Mouse (Mus musculus): ENCODE results near the gene Cry2.

Cry2 gene

DNA sequence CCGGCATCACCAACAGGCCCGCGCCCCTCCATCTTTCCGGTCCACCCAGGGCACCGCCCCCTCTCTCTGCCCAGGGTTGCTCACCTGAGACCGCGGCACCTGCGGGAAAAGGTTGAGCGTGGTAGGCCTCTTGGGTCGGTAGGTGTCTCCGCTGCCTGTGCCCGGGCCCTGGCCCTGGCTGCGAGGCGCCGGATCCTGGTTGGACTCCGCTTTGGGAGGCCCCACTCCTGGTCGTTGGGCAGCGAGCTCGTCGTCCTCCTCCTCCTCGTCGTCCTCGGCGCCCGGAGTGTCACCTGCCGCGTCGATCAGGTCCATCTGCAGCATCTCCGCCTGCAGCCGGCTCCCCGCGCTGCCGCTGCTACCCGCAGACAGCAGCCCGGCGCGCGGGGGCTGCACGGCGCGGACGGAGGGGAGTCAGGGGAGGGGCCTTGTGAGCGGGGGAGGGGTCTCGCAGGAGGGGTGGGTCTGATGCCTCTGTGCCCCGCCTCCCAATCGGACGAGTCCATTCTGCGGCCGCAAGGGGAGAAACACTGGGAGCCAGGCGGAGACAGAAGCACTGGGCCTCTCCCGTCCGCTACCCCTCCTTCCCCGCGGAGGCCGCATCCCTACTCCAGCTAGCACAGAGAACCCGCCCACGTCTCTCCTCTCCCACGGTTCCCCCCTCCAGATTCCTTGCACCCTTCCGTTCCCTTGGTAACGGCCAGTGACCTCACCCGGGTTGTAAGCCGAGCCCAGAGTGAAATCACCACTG, 44.8 kb downstream of the Cry2 start:
- DNase-seq (ENCODE audit: low read depth, low spot score): peak; percentile 97

DNA sequence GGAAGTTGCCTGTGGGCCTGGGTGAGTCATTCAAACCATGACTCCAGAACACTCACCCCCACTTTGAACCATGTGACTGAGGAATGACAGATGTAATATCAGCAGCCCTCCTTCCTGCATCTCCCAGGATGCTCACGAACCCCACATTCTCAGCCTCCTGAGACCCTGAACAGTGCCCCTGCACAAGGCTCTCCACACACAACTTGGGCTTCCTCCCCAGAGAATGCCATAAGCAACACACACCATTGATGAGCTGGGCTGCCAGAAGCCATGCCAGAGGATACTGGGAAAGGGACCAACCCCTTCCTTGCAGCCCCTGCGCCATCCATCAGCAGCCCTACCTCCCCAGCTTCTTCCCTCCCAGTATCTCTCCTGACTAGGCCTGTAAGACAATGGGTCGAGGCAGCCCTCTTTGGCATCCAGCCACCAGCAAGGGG, 45.7 kb downstream of the Cry2 start:
- no peak for DNase-seq (ENCODE audit: low read depth, low spot score)

DNA sequence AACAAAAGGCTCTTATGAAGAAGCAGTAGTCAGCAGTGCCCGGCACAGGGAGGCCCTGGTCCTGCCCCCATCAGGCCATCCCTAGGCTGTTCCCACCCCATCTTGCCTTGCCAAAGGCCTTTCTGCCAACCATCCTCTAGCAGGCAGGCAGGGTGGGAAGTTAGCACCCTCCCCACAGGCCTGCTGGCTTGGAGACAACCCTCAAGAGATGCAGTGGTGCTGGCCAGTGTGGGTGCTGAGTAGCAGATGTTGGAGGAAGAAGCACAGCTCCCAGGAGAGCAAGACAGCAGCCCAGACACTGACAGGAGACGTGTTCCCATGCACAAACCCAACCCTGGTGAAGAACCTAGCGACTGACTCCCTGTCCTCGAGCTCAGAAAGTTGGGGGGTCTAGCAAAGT, 46.2 kb downstream of the Cry2 start:
- DNase-seq (ENCODE audit: low read depth, low spot score): peak; percentile 84

DNA sequence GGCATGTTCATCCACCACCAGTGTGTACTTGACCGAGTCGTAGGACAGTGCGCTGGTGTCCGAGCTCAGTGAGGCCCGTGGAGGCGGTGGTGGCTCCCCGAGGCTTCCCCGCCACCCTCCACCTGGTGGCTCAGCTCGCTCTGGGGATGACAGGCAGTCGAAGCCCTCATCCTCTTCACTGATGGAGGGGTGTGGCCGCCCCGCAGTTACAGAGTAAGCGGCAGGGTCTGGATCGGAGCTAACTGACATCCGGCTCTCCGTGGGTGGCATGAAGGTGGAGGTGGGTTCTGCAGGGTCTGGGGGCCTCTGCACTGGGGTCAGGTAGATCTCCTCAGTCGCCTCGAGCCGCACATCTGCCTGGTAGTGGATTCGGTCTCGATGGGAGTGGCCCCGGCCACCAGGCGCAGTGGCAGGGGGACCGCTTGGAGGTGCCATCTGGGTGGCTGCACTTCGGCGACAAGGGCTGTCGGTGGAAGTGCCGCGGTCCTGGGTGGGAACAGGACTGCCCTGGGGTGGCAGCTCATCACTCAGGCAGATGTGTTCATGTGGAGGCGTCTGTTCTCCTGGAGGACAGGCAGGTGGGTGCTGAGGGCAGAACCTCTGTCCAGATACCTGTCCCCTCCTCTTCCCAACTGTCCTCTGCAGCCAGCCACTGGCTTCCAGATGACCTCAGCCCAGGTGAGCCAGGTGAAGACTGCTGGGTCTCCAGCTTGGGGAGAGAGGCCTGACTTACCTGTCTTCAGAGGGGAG, 46.8 kb downstream of the Cry2 start:
- no peak for DNase-seq (ENCODE audit: low read depth, low spot score)

DNA sequence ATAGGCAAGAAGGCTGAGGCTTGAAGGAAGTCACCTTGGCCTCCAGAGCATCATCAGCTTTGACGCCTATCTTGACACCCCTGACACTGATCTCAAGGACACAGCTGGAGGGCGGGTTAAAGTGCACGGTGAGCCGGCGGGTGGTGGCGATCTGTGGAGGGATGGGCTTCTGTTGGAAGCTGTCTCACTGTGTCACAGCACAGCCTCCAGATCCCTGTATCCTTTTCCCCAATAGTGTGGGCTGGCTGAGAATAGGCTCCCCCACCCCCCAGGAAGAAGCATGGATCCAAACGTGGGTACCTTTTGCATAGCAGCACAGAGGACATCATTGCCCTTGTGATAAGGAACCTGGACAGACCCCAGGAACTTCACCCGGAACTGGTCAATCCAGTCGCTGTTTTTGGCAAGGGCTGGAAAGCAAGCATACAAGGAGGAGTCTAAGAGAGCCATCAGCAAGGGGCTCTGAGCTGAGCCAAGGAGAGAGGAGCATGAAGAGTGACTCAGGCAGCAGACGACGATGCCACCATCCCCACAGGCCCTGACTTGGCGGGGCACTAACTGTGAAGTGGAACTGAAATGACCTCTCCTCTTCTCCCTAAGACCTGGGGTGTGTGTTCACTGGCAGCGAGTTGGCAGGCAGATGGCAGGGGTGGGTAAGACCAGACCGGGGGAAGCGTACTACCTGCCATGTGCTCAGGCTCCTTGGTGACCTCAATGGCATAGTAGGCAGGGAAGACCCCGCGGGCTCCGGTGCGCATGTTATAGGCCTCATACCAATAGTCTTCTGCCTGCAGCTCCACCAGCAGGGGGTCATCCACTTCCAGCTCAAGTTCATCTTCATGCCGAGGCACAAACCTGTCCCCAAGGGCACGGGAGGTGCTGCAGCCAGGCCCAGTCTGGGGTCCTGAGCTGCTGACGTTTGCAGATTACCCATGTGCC, 48.5 kb downstream of the Cry2 start:
- DNase-seq (ENCODE audit: low read depth, low spot score): no peak

DNA sequence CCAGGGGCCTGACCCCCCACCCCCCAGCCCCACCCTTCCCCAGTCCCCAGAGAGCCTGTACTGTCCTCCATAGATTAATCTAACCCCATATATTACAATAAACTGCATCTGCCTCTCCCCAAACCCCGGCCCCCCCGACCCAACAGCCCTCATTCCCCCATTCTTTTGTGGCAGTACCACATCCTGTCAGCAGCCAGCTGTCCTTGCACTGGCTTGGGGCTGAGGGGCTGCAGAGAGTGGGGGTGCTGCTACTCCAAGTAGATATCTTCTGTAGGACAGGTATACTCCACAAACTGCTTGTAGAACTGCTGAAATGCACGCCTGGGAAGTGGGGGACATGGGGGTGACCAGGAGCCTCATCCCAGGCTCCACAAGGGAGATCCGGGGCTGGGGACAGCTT, 49.7 kb downstream of the Cry2 start:
- DNase-seq (ENCODE audit: low read depth, low spot score): no peak

DNA sequence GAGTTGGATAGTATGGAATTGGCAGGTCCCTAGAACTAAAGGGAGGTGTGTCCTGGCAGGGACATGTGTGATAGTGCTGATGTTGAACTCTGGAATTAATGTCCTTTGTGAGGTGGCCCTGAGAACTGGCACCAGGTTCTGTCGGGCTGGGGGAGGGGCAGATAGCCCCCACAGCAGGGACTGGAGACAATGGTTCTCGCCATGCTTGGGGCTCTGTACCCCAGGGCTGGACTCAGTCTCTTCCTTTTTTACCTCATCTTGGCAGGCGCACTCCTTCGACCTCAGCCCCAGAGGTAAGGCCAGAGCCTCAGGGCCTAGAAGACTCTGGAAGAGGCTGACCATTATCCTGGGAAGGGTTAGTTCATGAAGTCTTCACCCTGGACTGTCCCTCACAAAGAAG, 51.1 kb downstream of the Cry2 start:
- DNase-seq (ENCODE audit: low read depth, low spot score): no peak

DNA sequence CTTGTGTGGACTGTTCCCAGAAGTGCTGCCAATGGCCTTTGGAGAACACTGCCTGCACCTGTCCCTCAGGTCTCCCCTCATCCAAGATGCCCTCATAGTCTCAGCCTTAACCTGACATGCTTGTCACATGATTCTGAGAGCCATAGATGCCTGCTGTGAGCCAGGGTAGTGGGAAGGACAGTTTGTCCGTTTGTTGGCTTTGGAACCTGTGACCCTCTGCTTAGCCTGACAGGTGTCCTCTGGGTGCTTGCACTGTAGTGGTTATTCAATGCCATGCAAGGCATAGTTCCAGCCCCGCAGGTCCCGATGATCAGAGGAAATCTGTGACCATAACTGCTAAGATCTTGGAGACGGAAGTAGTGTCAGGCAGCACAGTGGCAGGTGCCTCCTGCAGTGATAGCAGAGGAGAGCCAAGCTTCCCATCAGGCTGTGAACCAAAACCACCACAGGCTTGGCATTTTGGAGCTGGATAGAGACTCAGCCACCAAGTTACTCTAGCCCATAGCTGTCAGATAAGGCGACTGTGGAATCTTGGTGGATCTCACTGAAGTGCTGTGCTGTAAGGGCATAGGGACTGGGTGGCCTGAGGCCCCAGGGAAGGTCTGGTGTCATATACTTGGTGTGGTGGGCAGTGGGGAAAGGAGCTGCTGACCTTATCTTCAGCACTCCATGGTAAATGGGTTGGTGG, 51.8 kb downstream of the Cry2 start, which contains the start of gene 1700029I15Rik:
TSS of gene 1700029I15Rik (plus strand) at position 638 of the 688 bp plus-strand sequence.
- DNase-seq (ENCODE audit: low read depth, low spot score): no peak

DNA sequence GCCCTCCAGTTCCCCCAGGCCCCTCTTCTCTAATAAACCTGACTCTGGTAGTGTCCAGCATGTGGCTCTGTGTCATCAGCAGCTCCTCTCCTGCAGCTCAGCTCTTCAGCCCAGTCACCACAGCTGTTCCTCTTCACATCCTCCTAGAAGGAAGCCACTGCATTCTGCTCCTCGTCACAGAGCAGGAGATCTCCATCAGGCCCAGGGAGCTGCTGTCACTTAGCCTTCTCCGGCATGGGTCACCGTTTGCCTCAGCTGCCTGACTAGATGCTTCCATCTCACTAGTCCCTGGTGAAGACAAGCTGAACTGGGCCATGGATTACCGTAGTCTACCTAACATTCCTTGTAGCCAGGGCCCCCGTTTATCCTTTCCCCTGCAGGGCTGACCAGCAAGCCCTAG, 52.7 kb downstream of the Cry2 start:
- no peak for DNase-seq (ENCODE audit: low read depth, low spot score)

DNA sequence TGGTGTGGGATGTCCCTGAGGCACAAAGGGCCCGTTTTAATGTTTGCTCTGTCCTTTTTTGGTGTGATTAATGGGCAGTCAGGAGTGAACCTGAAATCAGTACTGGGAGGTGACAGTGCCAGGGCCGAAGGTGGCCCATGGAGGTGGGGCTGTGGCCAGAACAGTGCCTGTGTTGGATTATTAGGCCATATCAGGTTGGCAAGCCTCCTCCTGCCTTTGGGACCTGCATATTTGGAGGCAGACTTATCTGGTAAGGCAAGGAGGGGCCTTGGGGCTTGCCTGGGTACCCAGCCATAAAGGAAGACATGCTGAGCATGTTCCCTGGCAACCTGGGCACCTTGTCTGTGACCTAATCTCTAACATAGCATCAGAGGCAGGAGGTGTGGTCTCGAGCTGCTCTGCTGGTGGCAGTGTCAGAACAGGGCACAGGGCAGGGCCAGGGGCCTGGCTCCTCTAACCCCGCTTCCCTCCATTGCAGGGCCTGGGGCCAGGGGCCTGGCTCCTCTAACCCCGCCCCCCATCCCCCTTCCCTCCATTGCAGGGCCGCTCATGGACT, 53.3 kb downstream of the Cry2 start:
- no peak for DNase-seq (ENCODE audit: low read depth, low spot score)

DNA sequence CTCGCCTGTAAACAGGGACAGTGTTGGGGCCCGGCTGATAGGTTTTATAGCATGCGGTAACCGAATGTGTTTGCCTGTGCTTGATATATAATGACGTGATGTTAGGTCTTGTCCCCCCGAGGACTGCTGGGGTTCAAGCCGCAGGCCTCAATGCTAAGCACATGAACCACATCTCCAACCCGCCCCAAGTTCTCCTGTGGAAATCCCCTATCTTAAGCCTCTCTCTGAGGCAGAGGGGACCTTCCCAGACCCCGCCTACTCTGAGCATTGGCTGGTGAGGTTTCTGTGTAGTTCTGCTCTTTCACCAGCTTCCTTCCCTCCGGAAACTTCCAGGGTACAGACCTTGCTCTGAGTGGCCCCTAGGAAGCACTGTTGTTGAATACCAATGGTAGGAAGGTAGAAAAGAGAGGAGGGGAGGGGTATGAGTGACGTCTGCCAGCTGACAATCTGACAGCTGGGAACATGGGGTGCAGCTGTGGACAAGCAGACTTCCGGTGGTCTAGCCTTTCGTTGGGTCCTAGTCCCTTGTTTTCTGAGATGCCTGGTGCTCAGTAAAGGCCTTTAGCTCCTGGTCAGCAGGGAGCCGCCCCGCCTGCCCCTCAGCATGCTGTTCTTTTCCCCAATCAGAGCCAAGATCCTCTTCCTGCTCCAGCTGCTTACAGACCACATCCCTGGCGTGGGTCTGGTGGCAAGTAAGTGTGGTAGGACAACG, 53.9 kb downstream of the Cry2 start:
- DNase-seq (ENCODE audit: low read depth, low spot score): no peak

DNA sequence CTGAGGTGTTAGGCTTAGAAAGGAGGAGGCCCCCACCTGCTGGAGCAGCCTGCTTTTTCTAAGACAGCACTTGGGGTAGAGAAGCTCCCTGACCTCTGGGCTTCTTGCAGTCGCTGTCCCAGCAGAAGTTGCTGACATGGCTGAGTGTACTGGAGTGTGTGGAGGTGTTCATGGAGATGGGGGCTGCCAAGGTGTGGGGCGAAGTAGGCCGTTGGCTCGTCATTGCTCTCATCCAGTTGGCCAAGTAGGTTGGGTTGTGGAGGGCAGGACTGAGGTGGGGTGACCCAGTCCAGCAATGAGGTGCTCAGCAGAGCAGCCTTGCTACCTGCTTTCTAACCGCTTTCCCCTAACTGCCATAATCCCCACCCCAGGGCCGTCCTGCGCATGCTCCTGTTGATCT, 56.5 kb downstream of the Cry2 start:
- DNase-seq (ENCODE audit: low read depth, low spot score): no peak

DNA sequence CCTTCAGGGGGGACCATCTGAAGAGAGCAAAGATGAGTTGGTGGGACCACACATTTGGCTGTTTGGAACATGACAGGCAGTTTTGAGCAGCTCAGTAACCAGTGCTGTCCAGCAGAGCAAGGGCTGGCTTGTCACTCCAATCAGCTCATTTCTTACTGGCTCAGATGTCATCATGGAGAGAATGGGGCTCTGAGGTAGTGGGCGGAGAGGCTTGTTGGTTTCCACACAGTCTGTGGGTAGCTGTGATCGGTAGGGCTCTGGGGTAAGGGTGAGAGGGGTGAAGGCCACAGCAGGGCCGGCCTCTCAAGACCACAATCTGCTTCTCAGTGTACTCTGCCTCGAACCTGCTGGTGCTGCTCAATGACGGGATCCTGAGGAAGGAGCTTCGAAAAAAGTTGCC, 57.5 kb downstream of the Cry2 start:
- DNase-seq (ENCODE audit: low read depth, low spot score): no peak

DNA sequence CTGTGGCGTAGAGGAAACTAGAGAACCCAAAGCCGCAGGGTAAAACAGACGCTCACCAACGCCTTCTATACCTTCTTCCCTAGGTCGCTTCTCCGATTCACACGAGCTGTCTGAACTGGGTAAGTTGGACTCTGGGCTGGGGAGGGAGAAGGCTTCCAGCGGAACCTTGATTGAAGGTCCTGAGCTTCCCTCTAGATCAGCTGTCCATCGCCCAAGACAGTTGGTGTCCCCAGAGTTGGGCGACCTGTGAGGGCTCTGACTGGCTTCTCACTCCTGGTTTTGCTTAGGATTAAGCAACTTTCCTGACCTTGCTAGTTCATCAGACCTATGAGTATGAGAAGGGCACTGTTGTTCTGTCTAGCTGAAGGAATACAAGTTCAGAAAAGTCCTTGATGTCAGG, 58.1 kb downstream of the Cry2 start:
- DNase-seq (ENCODE audit: low read depth, low spot score): no peak

DNA sequence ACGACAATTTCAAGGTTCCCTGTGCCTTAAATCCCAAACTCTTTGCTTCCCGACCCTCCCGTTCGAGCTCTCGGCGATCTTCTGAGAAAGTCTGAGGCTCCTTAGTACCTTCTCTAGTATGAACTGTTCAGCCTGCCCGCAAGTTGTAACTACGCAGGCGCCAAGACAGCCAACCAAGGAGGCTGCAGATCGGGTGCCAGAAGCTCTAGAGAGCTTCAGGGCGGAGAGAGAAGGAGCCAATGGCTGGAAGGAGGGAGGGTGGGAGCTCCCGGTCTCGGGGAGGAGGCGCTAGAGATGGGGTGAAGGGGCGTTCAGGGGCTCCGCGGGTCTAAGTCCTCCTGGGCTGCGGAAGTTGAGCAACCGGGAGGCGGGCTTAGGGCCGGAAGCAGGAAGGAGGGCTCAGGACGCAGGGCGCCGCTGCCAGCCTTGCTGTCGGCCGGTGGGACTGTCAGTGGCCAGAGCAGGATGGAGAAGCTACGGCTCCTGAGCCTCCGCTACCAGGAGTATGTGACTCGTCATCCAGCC, 58.7 kb downstream of the Cry2 start:
- peak; percentile 99 for DNase-seq (ENCODE audit: low read depth, low spot score)

DNA sequence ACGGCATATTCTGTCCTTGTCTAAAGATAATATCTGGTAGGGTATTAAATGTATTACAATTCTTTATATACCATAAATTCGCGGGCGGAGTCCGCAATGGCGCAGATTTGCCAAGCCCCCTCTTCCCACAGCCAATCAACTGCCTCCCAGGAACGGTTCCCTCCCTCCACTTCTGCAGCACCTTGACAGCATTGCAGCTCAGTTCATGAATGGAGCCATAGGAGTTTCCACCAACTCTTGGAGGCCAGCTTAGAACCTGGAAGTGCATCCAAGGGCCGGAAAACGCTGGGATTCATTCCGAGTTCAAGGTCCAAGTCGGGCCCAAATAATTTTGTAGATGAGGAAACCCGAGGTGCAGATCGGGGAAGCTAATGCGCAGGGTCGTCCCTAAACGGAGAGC, 59.3 kb downstream of the Cry2 start, which contains the start of the genes Pex16 and Large2:
TSS of gene Pex16 (plus strand) at position 163 of the 400 bp plus-strand sequence.
TSS of gene Large2 (minus strand) at position 356 of the 400 bp plus-strand sequence.
- peak; percentile 60 for DNase-seq (ENCODE audit: low read depth, low spot score)

DNA sequence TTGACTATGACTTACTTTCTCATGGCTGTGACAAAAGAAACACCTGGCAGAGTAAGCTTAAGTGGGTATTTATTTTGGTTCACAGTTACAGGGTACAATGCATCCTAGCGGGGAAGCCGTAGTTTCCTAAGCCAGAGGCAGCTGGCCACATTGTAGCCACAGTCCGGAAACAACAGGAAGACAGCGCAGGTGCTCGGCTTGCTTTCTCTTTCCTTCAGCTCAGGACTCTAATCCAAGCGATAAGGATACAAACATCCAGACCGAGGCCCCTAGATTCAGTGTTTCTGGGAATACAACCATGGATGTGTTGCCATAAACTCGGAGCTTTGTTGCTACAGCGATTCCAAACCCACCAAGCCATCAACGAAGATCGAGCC, 60.4 kb downstream of the Cry2 start:
- no peak for DNase-seq (ENCODE audit: low read depth, low spot score)

DNA sequence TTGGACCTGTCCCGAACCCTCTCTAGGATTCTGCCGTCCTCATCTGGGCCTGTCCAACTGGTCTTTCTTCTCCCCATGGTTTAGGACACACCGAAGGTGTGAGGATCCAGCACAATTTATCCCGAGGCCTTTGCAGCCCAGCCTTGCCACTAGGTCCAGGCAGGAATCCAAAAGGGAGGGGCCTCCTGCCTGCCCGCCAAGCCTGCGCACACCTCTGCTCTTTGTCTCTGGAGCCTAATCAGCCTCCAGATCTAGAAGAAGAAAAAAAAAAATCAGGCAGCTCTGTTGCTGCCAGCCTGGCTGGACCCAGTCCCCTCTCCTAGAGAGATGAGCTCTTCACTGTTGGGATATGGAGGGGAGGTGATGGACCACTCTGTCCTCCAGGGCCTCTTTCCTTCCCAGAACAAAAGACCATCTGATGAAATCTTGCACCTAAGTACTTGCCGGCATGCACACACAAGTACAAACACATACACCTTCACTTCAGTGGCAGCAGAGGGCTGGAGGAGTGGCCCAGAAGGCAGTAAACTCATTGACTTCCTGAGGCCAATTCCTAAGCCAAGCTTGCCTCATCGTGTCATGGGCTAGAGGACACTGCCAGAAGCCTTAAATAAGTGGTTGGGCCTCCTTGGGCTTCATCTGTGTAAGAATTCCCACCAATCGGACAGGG, 60.9 kb downstream of the Cry2 start:
- no peak for DNase-seq (ENCODE audit: low read depth, low spot score)

DNA sequence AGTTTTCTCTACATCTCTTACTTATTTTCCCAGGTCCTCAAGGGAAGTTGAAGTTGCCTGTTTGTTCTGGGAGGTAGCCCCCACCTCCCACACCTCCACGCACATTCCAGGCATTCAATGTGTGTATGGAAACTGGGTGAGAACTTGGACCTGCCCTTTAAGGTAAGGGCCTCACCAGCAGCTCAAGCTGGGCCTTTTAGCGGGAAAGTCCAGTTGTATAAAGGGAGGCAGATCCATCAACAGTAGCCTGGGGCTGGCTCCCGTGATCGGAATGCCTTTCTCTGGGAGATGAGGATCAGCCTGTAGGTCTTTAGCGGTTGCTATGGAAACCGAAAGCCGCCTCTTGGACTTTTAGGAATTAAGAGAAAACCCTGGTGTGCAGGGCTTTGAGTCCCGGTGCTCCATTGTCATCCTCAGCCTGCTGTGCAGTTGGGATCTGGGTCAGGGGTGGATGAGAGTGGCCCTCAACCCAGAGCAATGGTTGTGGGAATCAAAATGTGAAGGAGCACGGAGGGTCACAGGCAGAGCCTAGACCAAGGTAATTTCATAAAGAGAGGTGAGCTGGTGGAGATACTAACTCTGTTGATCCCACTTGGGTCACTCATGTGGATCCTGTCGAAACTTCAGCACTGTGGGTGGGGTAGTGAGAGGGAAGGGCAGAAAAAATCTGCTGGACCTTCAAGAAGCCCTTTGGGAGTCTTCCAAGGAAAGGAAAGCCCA, 61.7 kb downstream of the Cry2 start:
- no peak for DNase-seq (ENCODE audit: low read depth, low spot score)

All from telencephalon, adult 2 months (tissue).